Mouse (Mus musculus): ENCODE measurements around the gene Fam168a. TPM values are rescaled to one million over a fixed set of nuclear protein-coding genes. Genes with fewer than 3 reads are reported as not detected.

Gene Fam168a
- polyA plus RNA-seq (2012; rRNA removed): 21.9 and 23.5 TPM in 2 replicates

GRCm38 (mm10) chr7:100706143-100706841 is at the start of gene Fam168a:
Fam168a (plus strand) TSS chr7:100706635.

GRCm38 (mm10) chr7:100662231-100662630 is 44.2 kb upstream of the Fam168a start, which contains the start of gene Plekhb1:
Plekhb1 (minus strand) TSS chr7:100662414.

GRCm38 (mm10) chr7:100862828-100863638 is 156.6 kb downstream of the Fam168a start, which contains the start of gene Relt:
Relt (minus strand) TSS chr7:100863446.

Other genes starting within 250 kb of the Fam168a start
- gene Ucp3, start 233.6 kb upstream of the Fam168a start, polyA plus RNA-seq (2012; rRNA removed): 0.84 and 1.6 TPM in 2 replicates
- 804 and 1,013 TPM in 2 replicates for gene Ucp2, start 213.3 kb upstream of the Fam168a start, polyA plus RNA-seq (2012; rRNA removed)
- gene Dnajb13, start 191.7 kb upstream of the Fam168a start, polyA plus RNA-seq (2012; rRNA removed): 0.12 and 0.16 TPM in 2 replicates
- gene Coa4, start 169.6 kb upstream of the Fam168a start, polyA plus RNA-seq (2012; rRNA removed): 8.1 and 8.5 TPM in 2 replicates
- 9.6 and 15.8 TPM in 2 replicates for gene Rab6a, start 99.2 kb upstream of the Fam168a start, polyA plus RNA-seq (2012; rRNA removed)
- gene Mrpl48, start 98.3 kb upstream of the Fam168a start, polyA plus RNA-seq (2012; rRNA removed): 2.4 and 4.5 TPM in 2 replicates
- 20.1 and 24.3 TPM in 2 replicates for gene Plekhb1, start 44.2 kb upstream of the Fam168a start, polyA plus RNA-seq (2012; rRNA removed)
- 3.3 and 4.9 TPM in 2 replicates for gene Relt, start 156.8 kb downstream of the Fam168a start, polyA plus RNA-seq (2012; rRNA removed)
- 8.5 and 8.9 TPM in 2 replicates for gene Arhgef17, start 225.5 kb downstream of the Fam168a start, polyA plus RNA-seq (2012; rRNA removed)